In genomic region chr2:114935436-114935835, GRCm38 (mm10) we compare ENCODE assay signal across 24 mouse cellular contexts.
"Had no signal": no experiment of that assay in that cellular context is flagged by ENCODE, and none has a peak within 500 bp of the region (broad histone marks: within the 10 kb centered on the region; RNA-seq: fewer than 3 reads in every experiment).

No protein-coding gene starts in this region.

- H3K4me2 ChIP-seq: heart, embryonic 12.5 days; hindbrain, embryonic 12.5 days; hindbrain, embryonic 14.5 days; kidney, embryonic 15.5 days; limb, embryonic 13.5 days had no signal

- H3K36me3 ChIP-seq: heart, embryonic 10.5 days; heart, embryonic 12.5 days; hindbrain, embryonic 10.5 days; hindbrain, embryonic 12.5 days; kidney, embryonic 15.5 days; limb, embryonic 13.5 days had no signal

- H3K9me3 ChIP-seq: heart, embryonic 10.5 days; heart, embryonic 12.5 days; hindbrain, embryonic 10.5 days; hindbrain, embryonic 12.5 days; kidney, embryonic 15.5 days; limb, embryonic 13.5 days had no signal

- H3K4me1 ChIP-seq: heart, embryonic 10.5 days; heart, embryonic 12.5 days; hindbrain, embryonic 10.5 days; hindbrain, embryonic 12.5 days; kidney, embryonic 15.5 days; limb, embryonic 13.5 days had no signal

- DNase-seq: gastrocnemius, adult 2 months; gastrocnemius, postnatal 10 days; gastrocnemius, postnatal 25 days; heart, adult 18-20 months; heart, postnatal 10 days; heart, postnatal 4 days; kidney, adult 11 months; kidney, adult 2 months; kidney, adult 9 months; kidney, postnatal 14 days; kidney, postnatal 36 days; layer of hippocampus, adult 9-11 months; layer of hippocampus, postnatal 36 days; left cerebral cortex, postnatal 4 days had no signal

- H3K4me3 ChIP-seq: gastrocnemius, adult 2 months; heart, embryonic 10.5 days; heart, embryonic 12.5 days; hindbrain, embryonic 10.5 days; hindbrain, embryonic 12.5 days; kidney, embryonic 15.5 days; limb, embryonic 13.5 days had no signal

- H3K27me3 ChIP-seq: heart, embryonic 12.5 days; hindbrain, embryonic 12.5 days; kidney, embryonic 15.5 days had no signal

- ATAC-seq: hindbrain, postnatal 0 days; intestine, embryonic 16.5 days had no signal

- H3K9ac ChIP-seq: heart, embryonic 12.5 days; hindbrain, embryonic 12.5 days; hindbrain, embryonic 14.5 days; kidney, embryonic 15.5 days; limb, embryonic 13.5 days had no signal

- H3K27ac ChIP-seq: gastrocnemius, adult 2 months; heart, embryonic 10.5 days; hindbrain, embryonic 10.5 days; hindbrain, embryonic 12.5 days; hindbrain, embryonic 14.5 days; hindbrain, postnatal 0 days; kidney, embryonic 15.5 days; kidney, postnatal 0 days; limb, embryonic 13.5 days had no signal
